Mouse (Mus musculus): ENCODE measurements at regions not wholly inside any gene's neighbourhood (a gene's known extent, or its start where the extent isn't known, plus 50 kb on each side); places are given as distances from the start of the nearest gene placed in this dataset.

GRCm38 (mm10) chr14:87295206-87295605 is 121.2 kb upstream of the Tdrd3 start:
- TF ChIP-seq POLR2A (IDR thresholded peaks at IDR 0.05; ENCODE audit: insufficient read depth, low read depth, low read length) (no peak), CTCF (IDR thresholded peaks at IDR 0.05) (no peak)

Measured in heart, adult 2 months (tissue).